Mouse (Mus musculus): Measurements from ENCODE around the gene Hist1h2bj.

Hist1h2bj gene

DNA sequence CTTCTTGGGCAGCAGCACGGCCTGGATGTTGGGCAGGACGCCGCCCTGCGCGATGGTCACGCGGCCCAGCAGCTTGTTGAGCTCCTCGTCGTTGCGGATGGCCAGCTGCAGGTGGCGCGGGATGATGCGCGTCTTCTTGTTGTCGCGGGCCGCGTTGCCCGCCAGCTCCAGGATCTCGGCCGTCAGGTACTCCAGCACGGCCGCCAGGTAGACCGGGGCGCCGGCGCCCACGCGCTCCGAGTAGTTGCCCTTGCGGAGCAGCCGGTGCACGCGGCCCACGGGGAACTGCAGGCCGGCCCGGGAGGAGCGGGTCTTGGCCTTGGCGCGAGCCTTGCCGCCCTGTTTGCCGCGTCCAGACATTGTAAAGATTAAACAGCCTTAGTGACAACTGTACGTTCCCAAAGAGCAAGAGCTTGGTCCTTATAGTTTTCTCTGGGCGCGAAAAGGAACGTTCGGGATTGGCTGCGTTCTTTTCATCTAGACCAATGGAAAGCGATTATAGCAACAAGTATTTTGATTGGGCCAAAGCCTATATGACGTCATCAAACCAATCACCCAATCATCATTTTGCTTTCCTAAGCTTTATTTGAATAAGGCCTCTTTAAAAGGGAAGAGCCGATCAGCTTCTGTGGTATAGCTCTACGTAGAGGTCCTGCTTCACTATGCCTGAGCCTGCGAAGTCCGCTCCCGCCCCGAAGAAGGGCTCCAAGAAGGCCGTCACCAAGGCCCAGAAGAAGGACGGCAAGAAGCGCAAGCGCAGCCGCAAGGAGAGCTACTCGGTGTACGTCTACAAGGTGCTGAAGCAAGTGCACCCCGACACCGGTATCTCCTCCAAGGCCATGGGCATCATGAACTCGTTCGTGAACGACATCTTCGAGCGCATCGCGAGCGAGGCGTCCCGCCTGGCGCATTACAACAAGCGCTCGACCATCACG, at the start of gene Hist1h2bj, which contains the start of gene Hist1h2ag:
Gene Hist1h2bj (plus strand): TSS at position 647 of the 935 bp plus-strand sequence.
Gene Hist1h2ag (minus strand): TSS at position 377 of the 935 bp plus-strand sequence.
- DNase-seq (ENCODE audit: extremely low read depth, insufficient read length, low spot score), result peak; percentile 94

DNA sequence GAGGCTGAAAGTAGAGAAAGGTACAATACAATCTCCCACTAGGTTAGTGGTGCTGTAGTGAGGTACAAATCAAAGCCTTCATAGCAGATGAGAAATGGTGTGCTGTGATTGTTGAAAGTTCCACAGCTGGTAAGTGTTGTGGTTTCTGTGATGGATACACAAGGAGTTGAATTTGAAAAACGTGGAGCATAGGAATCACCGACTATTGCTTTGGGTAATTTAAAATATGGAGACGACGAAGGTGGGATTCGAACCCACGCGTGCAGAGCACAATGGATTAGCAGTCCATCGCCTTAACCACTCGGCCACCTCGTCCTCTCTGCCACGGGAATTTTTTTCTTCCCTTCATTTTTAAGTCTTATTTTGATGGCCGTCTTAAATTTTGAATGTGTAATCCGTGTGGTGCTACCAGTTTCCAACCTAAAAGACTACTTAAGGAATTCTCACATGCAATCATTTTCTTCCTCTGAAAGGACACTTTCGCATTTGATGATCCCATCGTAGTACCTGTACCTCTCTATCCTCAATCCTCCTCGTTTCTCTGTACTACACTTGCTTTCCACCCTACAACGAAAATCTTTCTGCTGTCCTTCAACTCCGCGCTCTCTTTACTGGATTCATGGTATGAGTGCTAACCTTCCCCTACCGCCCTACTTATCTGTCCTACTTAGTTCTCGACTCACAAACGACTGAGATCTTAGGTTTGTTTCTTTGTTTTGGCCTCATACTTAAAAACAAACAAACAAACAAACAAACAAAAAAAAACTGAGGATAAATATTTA, 48.9 kb upstream of the Hist1h2bj start:
- DNase-seq (ENCODE audit: extremely low read depth, insufficient read length, low spot score), result peak; percentile 66

DNA sequence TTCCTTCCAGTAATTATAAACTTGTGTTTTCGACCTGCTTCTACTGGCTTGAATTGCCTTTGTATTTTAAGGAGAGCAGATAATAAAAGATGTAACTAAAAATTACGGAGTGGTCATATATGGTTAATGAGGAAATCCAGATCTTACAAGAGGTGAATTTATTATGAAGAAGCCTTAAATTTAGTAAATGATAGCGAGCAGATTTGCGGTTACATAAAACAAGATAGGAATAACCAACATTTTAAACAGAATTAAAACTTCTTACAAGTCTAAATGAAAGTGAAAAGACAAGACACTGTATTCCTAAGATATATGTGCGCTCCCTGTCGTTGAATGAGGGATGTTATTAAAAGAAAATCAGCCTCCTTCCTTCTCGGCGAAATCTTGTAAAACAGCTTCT, 48.1 kb upstream of the Hist1h2bj start:
- DNase-seq (ENCODE audit: extremely low read depth, insufficient read length, low spot score), result no peak

DNA sequence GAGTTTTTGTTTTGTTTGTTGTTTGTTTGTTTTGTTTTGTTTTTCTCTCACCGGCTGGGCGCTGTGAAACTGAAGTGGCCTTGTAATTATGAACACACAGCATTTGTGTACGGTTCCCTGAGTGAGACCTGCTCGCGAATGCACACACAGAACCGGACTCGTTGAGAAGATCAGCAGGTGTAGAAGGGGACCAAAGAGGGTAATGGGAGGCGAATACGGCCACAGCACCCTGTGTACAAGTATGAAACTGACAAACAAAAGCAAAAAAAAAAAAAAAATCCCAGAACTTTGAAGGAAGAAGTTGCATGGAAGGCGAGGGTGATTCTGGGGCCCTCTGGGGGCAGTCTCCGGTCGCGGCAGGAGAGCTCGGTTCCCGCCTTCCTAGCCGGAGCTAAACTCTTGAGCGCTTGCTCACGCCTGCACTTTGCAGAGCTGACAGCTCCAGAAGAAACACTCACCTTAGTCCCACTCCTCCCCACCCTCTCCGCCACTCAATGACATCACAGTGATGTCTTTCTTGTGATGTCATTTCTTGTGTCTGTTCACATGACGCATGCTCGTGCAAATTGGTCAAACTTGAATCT, 47.6 kb upstream of the Hist1h2bj start:
- peak; percentile 66 for DNase-seq (ENCODE audit: extremely low read depth, insufficient read length, low spot score)

DNA sequence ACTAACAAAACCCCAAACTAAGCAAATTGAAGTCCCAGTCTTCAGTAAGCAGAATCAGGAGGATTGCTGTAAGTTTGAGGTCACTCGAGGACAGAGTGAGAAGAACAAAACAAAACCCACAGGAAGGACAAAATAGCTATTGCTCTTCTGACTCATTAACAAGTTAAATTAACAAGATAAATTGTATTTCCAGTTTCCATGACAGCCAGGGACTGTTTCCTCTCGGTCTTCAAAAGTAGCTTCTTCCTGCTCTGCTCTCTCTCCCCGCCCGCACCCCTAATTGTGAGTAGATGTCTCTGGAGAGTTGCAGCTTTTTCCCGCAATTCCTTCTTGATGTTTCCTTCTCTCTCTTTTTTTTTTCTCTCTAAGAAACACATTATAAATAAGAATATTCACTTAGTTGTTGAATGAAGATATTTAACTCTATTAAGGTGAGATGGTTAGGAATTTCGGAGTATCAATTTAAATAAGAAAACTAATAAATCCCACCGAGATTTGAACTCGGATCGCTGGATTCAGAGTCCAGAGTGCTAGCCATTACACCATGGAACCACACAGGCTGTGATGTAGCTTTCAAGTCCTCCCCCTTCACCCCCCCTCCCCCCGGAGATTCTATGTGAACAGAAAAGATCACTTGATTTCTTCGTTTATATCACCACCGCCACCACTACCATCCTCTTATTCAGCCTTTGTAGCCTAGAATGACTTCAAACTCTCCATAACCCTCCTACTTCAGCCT, 46.7 kb upstream of the Hist1h2bj start:
- DNase-seq (ENCODE audit: extremely low read depth, insufficient read length, low spot score), result peak; percentile 49

DNA sequence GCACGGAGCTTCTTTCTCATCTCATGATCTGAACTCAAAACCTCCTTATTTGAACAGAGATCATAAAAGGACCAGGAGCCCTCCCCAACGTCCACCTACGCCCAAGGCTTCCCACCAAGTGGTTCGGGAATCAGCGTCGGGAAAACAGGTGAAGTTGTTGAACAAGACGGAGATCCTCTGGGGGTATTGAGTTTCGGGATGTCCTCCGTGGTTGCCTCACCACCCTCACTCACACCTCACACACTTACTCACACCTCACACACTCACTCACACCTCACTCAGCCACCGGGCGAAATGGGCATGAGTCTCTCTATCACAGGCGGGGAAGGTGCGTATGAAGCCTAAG, 46.2 kb upstream of the Hist1h2bj start:
- DNase-seq (ENCODE audit: extremely low read depth, insufficient read length, low spot score), result no peak

DNA sequence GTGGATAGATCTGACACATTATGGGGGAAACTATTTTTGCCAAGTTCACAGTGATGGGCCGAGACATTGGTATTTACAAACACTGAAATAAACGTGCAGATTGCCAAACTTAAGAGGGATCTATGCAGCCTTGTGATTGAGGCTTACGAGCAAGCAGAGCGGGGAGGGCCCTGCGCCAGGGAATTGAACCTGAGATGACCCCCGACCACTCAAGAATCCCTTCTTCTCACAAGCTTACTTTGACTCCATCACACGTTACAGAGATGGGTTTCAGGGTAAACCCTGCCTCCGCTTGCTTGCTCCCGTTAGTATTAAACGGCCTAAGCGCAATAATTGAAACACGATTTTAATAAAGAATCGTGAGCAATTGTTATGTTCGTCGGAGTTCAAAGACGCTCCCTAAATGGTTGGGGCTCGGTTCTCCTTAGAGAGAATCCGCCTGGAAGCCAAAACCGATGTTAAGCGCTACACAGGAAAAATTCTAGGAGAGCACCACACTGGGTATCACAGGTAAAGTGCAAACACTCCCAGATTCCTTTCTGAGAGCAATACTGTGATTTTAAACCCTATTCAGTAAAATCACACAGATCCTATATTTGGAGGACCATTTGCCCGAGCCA, 45.7 kb upstream of the Hist1h2bj start:
- no peak for DNase-seq (ENCODE audit: extremely low read depth, insufficient read length, low spot score)

DNA sequence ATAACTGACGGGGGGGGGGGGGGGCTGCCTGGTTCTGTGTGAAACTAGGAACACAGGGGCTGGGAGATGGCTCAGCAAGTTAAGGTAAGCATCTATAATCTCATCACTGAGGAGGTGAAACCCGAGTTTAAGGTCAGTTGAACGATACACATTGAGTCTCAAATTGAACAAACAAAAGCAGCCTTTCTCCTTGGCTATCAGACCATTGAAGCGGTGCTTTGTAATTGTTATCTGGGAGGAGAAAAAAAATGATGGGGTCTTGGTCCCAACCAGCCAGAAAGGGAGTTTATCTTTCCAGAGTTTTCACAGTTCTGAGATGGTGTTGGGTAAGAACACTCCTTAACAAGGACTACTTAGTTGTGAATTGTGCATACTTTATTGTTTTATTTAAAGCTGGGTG, 45.2 kb upstream of the Hist1h2bj start:
- DNase-seq (ENCODE audit: extremely low read depth, insufficient read length, low spot score), result no peak

DNA sequence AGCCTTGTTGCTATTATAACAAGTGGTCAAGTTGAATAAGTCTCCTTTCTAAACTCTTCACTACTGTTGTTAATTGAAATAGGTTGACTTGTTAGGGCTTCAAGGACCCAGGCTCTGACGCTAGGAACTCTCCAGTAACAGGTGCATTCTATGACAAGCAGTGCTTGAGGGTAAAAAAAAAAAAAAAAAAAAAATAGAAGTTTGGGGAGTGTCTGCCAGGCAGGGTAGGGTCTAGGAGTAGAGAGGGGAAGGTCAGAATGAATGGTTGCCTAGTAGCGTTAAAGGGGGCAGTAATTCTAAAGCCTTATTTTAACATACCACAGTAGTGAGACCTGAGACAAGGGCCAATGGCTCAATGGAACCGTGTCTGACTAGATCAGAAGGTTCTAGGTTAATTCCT, 44.6 kb upstream of the Hist1h2bj start:
- DNase-seq (ENCODE audit: extremely low read depth, insufficient read length, low spot score), result no peak

DNA sequence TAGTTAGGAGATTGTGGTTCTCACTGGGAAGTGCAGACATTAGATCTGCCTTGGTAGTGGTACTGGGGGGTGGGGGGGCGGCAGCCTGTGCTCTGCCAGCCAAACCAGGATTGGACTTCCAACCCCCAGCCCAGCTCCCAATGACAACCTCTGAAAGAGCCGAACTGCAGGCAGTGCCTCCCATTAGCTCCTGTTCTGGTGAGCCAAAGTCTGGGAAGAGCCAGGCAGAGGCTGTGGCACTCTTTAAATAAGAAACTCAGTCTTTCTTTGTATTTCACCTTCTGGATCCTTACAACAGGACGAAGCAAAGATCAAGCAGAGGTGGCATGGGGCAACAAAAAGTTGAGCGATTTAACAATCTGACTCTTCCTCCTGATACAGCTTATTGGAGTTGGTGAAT, 43.9 kb upstream of the Hist1h2bj start:
- no peak for DNase-seq (ENCODE audit: extremely low read depth, insufficient read length, low spot score)

DNA sequence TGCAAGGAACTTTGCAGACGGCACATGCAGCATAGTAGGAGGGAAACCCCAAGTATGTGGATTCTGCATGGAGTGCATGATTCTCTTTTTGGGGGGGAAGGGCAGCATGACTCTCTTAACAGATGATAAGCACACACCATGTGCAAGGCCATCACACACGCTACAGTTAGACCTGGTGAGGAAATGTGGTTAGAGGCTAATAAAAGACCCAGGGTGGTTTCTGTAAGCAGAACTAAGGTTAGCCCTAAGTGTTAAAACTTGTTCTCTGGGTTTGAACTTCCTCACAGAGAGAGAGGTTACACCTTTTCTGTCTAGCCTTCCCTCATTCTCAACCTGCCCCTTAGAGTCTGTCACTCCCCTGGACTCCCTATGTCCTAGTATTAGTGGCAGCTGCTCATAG, 41.7 kb upstream of the Hist1h2bj start:
- no peak for DNase-seq (ENCODE audit: extremely low read depth, insufficient read length, low spot score)

DNA sequence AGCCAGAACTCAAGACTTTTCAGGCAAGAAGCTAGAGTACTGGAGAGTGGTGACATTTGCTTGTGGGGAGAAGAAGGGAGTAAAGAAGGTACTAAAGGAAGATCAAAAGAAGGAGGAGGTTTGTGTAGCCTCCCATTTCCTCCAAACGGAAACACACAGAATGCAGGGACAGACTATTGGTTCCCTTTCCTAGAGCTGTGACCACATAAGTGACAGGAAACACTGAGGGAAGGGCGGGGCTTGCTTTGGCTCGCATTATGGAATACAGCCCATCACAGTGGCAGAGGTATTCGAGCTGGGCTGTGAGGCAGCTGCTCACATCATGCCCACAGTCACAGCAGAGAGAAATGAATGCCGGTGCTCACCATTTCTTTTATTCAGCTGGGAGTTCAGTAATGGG, 41.2 kb upstream of the Hist1h2bj start:
- no peak for DNase-seq (ENCODE audit: extremely low read depth, insufficient read length, low spot score)

DNA sequence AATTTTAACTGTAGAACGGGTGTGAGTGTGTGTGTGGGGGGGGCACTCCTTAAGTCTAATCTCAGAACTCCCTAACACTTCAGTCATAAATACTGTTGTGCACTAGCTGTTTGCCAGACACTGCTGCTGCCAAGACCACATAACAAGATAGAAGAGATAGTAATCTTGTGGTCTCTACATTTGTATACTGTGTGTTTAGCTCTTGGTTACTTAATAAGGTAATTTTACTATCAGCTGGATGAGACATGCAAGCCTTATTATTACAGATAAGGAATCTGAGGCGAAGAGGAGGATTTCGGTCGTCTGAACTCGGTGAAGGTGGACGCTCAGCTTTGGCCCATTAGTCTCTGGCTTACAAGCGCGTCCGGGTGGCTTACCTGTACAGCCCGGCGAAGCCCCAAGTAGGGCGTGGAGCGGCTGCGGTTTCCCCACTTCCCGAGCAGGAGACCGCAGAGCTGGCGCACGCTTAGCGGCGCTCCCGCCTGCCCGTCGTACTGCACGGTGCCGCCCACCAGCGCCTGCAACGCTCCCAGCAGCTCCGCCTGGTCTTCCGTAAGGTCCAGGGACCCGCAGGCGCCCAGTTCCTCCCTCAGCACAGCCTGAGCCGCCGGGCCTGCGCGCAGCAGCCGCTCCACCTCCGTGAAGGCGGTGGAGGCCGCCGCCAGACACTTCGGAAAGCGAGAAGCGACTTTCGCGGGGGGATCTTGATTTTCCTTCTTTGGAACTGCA, 37.2 kb upstream of the Hist1h2bj start:
- peak; percentile 83 for DNase-seq (ENCODE audit: extremely low read depth, insufficient read length, low spot score)

DNA sequence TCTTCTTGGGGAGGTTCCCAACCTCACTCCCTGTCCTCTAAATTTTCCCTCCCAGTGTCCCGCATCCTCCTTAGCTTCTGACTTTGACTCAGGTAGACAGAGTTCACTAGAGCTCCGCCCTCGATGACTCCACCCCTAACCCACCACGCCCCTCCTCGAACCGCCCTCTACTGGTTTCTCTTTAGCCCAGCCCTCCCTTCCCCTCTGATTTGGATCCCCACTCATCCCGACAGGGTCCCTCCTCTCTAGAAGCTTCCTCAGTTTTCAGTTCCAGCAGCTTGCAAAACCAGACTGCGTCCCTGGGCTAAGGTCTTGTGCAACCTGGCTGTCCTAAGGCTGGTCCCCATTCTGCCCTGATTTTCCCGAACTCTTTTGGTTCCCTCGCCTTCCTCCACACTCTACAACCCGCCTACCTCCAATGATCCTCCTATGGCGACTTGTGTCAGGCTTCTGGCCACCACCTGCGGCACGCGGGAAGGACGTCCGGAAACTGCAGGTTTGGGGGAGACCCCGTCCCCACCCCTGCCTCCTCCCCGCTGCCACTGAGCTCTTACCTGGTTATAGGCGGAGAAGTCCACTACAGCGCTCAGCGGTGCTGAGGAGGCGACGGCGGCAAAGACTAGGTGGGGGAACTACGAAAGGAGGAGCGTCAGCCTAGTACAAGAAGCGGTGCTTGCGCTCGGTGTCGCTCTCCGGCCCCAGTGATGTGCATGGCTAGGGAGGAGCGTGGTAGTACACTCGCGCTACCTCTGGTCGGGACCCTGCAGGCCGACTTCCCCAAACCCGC, 36.5 kb upstream of the Hist1h2bj start:
- peak; percentile 80 for DNase-seq (ENCODE audit: extremely low read depth, insufficient read length, low spot score)

DNA sequence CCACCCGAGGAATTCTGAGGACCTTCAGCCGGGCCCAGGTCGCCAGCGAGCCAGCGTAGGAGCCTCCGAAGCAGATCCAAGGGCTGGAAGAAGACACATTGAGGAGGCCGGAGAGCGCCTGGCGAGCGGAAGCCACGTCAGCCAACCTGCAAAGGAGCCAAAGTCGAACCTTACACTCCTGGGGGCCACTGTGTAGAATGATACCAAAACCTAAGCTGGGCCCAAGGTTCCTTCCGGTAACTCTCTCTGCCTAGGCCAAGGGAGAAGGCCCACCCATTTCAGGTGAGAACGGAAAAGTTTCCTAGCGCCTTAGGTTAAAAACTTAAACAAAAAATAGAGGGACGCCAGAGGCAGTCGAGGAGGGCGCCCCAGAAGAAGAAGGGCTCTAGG, 35.9 kb upstream of the Hist1h2bj start:
- DNase-seq (ENCODE audit: extremely low read depth, insufficient read length, low spot score), result no peak

DNA sequence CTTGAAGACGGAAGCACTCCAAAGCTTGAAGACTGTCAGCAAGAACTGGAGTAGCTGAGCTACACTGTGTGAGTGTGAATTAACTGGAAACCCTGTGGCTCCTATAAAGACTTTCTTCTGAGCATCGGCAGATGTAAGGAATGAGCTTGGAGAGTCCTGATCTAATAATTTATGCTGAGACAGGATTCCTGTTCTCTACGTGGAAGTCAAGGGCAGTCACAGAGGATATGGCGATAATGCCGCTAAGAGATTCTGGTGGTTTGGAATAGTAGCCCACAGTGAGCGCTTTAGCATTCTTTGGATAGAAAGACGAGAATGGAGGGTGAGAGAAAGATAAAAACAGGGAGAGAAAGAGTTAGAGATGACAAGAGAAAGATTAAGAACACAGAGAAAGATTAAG, 35.1 kb upstream of the Hist1h2bj start:
- DNase-seq (ENCODE audit: extremely low read depth, insufficient read length, low spot score), result no peak

DNA sequence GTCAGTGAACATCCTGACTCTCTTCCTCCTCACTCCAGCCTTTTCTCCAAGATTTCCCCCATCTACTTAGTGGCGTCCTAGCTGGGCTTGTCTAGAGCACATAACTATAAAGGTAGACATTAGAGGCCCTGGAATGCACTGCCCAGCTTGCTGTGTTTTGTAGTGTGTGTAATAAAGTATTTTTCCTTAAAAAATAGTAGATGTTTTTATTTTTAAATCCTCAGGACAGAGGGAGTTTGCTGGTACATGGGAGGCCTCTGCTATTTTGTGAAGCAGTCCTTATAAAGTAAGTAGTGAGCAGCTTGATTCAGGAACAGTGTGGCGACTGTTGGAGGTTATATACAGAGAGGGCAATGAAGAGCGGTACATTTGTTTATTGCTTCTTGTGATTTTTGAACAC, 34.3 kb upstream of the Hist1h2bj start:
- DNase-seq (ENCODE audit: extremely low read depth, insufficient read length, low spot score), result no peak

DNA sequence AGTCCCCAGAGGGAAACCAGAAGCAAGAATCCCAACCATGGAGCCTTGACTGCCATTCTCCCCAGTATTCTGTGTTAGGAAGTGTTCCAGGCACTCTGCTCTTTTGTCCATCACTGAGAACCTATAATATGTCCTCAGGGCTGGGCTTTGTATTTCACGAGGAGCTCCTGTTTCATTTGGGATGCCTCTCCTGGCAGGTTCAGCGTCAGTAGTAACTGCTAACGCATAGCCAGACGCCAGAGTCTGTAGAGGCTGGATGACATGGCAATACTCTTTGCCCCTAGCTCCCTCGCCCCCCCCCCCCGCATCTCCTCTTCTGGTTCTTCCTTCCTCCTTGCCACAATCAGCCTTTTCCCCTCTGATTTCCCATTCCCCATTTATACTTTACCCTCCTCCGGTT, 33.4 kb upstream of the Hist1h2bj start, which contains the start of gene Prss16:
Gene Prss16 (minus strand): TSS at position 101 of the 400 bp plus-strand sequence.
- DNase-seq (ENCODE audit: extremely low read depth, insufficient read length, low spot score), result no peak

DNA sequence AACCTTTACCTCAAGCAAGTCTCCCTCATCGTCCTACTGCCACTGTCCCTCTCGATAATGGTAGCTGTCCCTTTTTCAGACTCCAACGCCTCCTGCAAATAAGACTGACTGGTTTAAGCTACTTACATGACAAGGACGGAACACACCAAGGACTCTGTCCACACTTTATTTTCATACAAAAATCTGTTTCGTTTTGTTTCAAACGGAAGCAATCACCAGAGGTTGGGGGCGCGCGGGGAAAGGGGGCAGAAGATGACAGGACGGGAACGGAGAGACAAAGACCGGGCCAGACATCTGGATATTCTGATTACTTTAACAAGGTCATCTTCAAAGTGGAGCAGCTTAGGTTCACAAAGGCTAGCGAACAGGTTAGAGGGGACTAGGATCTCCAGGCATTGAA, 29.3 kb upstream of the Hist1h2bj start:
- DNase-seq (ENCODE audit: extremely low read depth, insufficient read length, low spot score), result no peak

All from 3134 (cell line).